Mouse (Mus musculus): ENCODE results near the gene Cby3.

DNA sequence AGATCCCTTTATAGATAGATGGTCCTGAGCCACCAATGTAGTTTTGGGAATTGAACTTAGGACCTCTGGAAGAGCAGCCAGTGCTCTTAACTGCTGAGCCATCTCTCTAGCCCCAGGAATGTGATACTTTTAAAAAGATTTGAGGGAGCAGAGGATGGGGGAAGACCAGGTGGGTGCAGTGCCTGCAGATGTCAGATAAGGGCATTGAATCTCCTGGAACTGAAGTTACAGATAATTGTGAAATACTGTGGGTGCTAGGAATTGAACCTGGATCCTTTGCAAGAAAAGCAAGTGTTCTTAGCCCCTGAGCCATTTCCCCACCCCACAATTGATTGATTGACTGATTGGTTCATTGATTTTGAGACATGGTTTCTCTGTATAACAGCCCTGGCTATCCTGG is 11.1 kb downstream of the Cby3 start:
- TF ChIP-seq MEF2A (IDR thresholded peaks at IDR 0.05; ENCODE audit: borderline replicate concordance, low read depth, low read length): no peak
- TF ChIP-seq POLR2A (IDR thresholded peaks at IDR 0.05; ENCODE audit: low read depth, low read length): no peak
- no peak for TF ChIP-seq TBP (conservative IDR thresholded peaks at IDR 0.05; ENCODE audit: low read depth, low read length)
- TF ChIP-seq ZMIZ1 (IDR thresholded peaks at IDR 0.05; ENCODE audit: low read depth, low read length): no peak
- no peak for TF ChIP-seq CTCF (conservative IDR thresholded peaks at IDR 0.05 in 1 of 2, IDR thresholded peaks at IDR 0.05 in 1 of 2; ENCODE audit: low read depth in 2 of 2, low read length in 2 of 2)

All from CH12.LX (cell line).